Mouse (Mus musculus): ENCODE measurements around the gene Slc7a10. TPM values are rescaled to one million over a fixed set of nuclear protein-coding genes. Genes with fewer than 3 reads are reported as not detected.

The Slc7a10 gene
- total RNA-seq, 4 experiments from 2014 or later: 34.9 to 45.2 (median 40.4) TPM

GRCm38 (mm10) chr7:35172519-35172918, 13.7 kb upstream of the Slc7a10 start:
- no peak for DNase-seq (ENCODE audit: low spot score in 2 of 2)

GRCm38 (mm10) chr7:35175533-35175932, 10.7 kb upstream of the Slc7a10 start:
- DNase-seq (ENCODE audit: low spot score in 2 of 2): no peak

GRCm38 (mm10) chr7:35176412-35177381, 9.5 kb upstream of the Slc7a10 start:
- DNase-seq (ENCODE audit: low spot score in 2 of 2): no peak

GRCm38 (mm10) chr7:35184833-35185724, 1.1 kb upstream of the Slc7a10 start:
- DNase-seq (ENCODE audit: low spot score in 2 of 2): peak in 1 of 2 experiments; percentile 54

GRCm38 (mm10) chr7:35189699-35190098, 3.5 kb downstream of the Slc7a10 start:
- DNase-seq (ENCODE audit: low spot score in 2 of 2): no peak

GRCm38 (mm10) chr7:35191276-35191675, 5.1 kb downstream of the Slc7a10 start:
- DNase-seq (ENCODE audit: low spot score in 2 of 2): no peak

GRCm38 (mm10) chr7:35197022-35197421, 10.8 kb downstream of the Slc7a10 start:
- no peak for DNase-seq (ENCODE audit: low spot score in 2 of 2)

GRCm38 (mm10) chr7:35198981-35199754, 13.0 kb downstream of the Slc7a10 start:
- no peak for DNase-seq (ENCODE audit: low spot score in 2 of 2)

GRCm38 (mm10) chr7:35199755-35200154, 13.6 kb downstream of the Slc7a10 start:
- no peak for DNase-seq (ENCODE audit: low spot score in 2 of 2)

- DNase-seq (ENCODE audit: low spot score in 2 of 2): no peak
Measured at GRCm38 (mm10) chr7:35211791-35212190, 25.6 kb downstream of the Slc7a10 start.

- DNase-seq (ENCODE audit: low spot score in 2 of 2): no peak
Measured at GRCm38 (mm10) chr7:35214442-35215222, 28.4 kb downstream of the Slc7a10 start.

GRCm38 (mm10) chr7:35215225-35215624, 29.0 kb downstream of the Slc7a10 start, which contains the start of gene Lrp3:
Gene Lrp3, minus strand, starts transcription at chr7:35215498.
- DNase-seq (ENCODE audit: low spot score in 2 of 2): peak in 1 of 2 experiments; percentile 52

- DNase-seq (ENCODE audit: low spot score in 2 of 2): no peak
Measured at GRCm38 (mm10) chr7:35215731-35216130, 29.5 kb downstream of the Slc7a10 start.

GRCm38 (mm10) chr7:35220694-35221365, 34.6 kb downstream of the Slc7a10 start:
- DNase-seq (ENCODE audit: low spot score in 2 of 2): no peak

GRCm38 (mm10) chr7:35230333-35230732, 44.1 kb downstream of the Slc7a10 start:
- DNase-seq (ENCODE audit: low spot score in 2 of 2): no peak

- no peak for DNase-seq (ENCODE audit: low spot score in 2 of 2)
Measured at GRCm38 (mm10) chr7:35232796-35233455, 46.7 kb downstream of the Slc7a10 start.

GRCm38 (mm10) chr7:35233861-35234260, 47.7 kb downstream of the Slc7a10 start:
- DNase-seq (ENCODE audit: low spot score in 2 of 2): no peak

GRCm38 (mm10) chr7:35234361-35235245, 48.4 kb downstream of the Slc7a10 start:
- DNase-seq (ENCODE audit: low spot score in 2 of 2): peak; percentile 98 to 100
